In genomic region chr4:156026013-156026412, GRCm38 (mm10) we compare ENCODE assay signal across 9 mouse cellular contexts. TPM values are rescaled to one million over a fixed set of nuclear protein-coding genes. Genes with fewer than 3 reads are reported as not detected.
A peak's percentile ranks its signal among the peaks of the same experiment; 100 is the strongest.
DNase-seq lines count a peak whose midpoint lies in the region; ATAC-seq and TF ChIP-seq lines count a peak whose summit lies in the region.
"Had no signal": no experiment of that assay in that cellular context is flagged by ENCODE, and none has a peak within 500 bp of the region (broad histone marks: within the 10 kb centered on the region; RNA-seq: fewer than 3 reads in every experiment).

TSS of gene Tnfrsf18 (plus strand) at chr4:156026164.

- no peak for TF ChIP-seq POLR2A in limb, embryonic 14.5 days (IDR thresholded peaks at IDR 0.05; ENCODE audit: borderline replicate concordance, extremely low read depth, insufficient read depth, insufficient read length)
- TF ChIP-seq POLR2A in small intestine, adult 2 months (IDR thresholded peaks at IDR 0.05; ENCODE audit: low read depth, low read length), result no peak

- peak; percentile 40 for DNase-seq in kidney, adult 18-20 months
- no peak for DNase-seq in kidney, adult 8-10 months
- DNase-seq in heart, postnatal 10 days, result peak; percentile 61 to 68
- peak; percentile 15 for DNase-seq in limb, embryonic 14.5 days (ENCODE audit: low spot score)
- DNase-seq in embryo, embryonic 10 days (ENCODE audit: low spot score), result no peak

- no peak within 1 kb of the TSS for H3K27ac ChIP-seq in limb, embryonic 14.5 days (replicated peaks; ENCODE audit: low read depth, low read length)
- H3K27ac ChIP-seq in small intestine, adult 2 months (ENCODE audit: insufficient read depth, low read depth, low read length), result peak within 1 kb of the TSS; percentile 9
- no peak within 1 kb of the TSS for H3K27ac ChIP-seq in forebrain, embryonic 16.5 days (ENCODE audit: low read length)
- H3K27ac ChIP-seq: hindbrain, embryonic 15.5 days had no signal

- peaks cover 13% of the 10 kb centered on the region for H3K4me1 ChIP-seq in limb, embryonic 14.5 days (ENCODE audit: control insufficient read depth, insufficient read depth, low read length)
- peaks cover 9% of the 10 kb centered on the region; the same call in 1 of the 2 replicates for H3K4me1 ChIP-seq in small intestine, adult 2 months (ENCODE audit: control insufficient read depth, insufficient read depth, insufficient read length, low read length)
- H3K4me1 ChIP-seq in forebrain, embryonic 16.5 days (replicated peaks; ENCODE audit: control insufficient read depth, insufficient read depth, low read length), result peaks cover 8% of the 10 kb centered on the region

- H3K9ac ChIP-seq in limb, embryonic 14.5 days (ENCODE audit: low read depth, low read length, severe bottlenecking), result no peak within 1 kb of the TSS; the same call in 1 of the 2 replicates
- H3K9ac ChIP-seq in forebrain, embryonic 16.5 days (replicated peaks; ENCODE audit: low read depth, low read length), result no peak within 1 kb of the TSS
- H3K9ac ChIP-seq: hindbrain, embryonic 15.5 days had no signal

- no peaks in the 10 kb centered on the region for H3K9me3 ChIP-seq in limb, embryonic 14.5 days (ENCODE audit: control insufficient read depth, low read length)
- H3K9me3 ChIP-seq in forebrain, embryonic 16.5 days (ENCODE audit: control insufficient read depth, low read length), result no peaks in the 10 kb centered on the region
- H3K9me3 ChIP-seq: hindbrain, embryonic 15.5 days had no signal

- no peak for ATAC-seq in activated CD4-positive, CD25-positive, alpha-beta regulatory T cell, adult 4 months
- no peak for ATAC-seq in limb, embryonic 14.5 days (ENCODE audit: low FRiP score, low read depth)
- ATAC-seq in forebrain, embryonic 16.5 days, result no peak

- no peaks in the 10 kb centered on the region for H3K27me3 ChIP-seq in limb, embryonic 14.5 days (ENCODE audit: control insufficient read depth, insufficient read depth, low read length)
- no peaks in the 10 kb centered on the region for H3K27me3 ChIP-seq in small intestine, adult 2 months (ENCODE audit: control insufficient read depth, insufficient read depth, low read length)
- H3K27me3 ChIP-seq in forebrain, embryonic 16.5 days (replicated peaks; ENCODE audit: control insufficient read depth, insufficient read depth, low read length), result no peaks in the 10 kb centered on the region
- H3K27me3 ChIP-seq: hindbrain, embryonic 15.5 days had no signal

- intact Hi-C loops in heart, postnatal 10 days (cut with DNase I), result no loop called here

- H3K36me3 ChIP-seq in limb, embryonic 14.5 days (ENCODE audit: control insufficient read depth, insufficient read depth, low read length), result peaks cover 13% of the 10 kb centered on the region
- H3K36me3 ChIP-seq in small intestine, adult 2 months (ENCODE audit: control insufficient read depth, insufficient read depth, low read length), result peaks cover 4% of the 10 kb centered on the region; the same call in 1 of the 2 replicates
- H3K36me3 ChIP-seq in forebrain, embryonic 16.5 days (ENCODE audit: control insufficient read depth, insufficient read depth), result no peaks in the 10 kb centered on the region

- peak; percentile 36; the same call in 1 of the 2 replicates for TF ChIP-seq CTCF in small intestine, adult 2 months (IDR thresholded peaks at IDR 0.05; ENCODE audit: extremely low read depth, insufficient read length, insufficient replicate concordance, low read depth, low read length)

- WGBS in limb, embryonic 14.5 days, result 55% methylated on average over 4 of the region's 4 CpGs
- WGBS in small intestine, adult 2 months, result 8% methylated on average over 4 of the region's 4 CpGs
- WGBS in forebrain, embryonic 16.5 days, result 62% methylated on average over 4 of the region's 4 CpGs

- H3K4me2 ChIP-seq in limb, embryonic 14.5 days (replicated peaks; ENCODE audit: low read depth, low read length, severe bottlenecking), result no peak within 1 kb of the TSS
- H3K4me2 ChIP-seq in forebrain, embryonic 16.5 days (ENCODE audit: low read length), result no peak within 1 kb of the TSS
- H3K4me2 ChIP-seq: hindbrain, embryonic 15.5 days had no signal

- no peak within 1 kb of the TSS for H3K4me3 ChIP-seq in limb, embryonic 14.5 days (replicated peaks; ENCODE audit: low read length)
- H3K4me3 ChIP-seq in small intestine, adult 2 months (ENCODE audit: low read depth, low read length), result peak within 1 kb of the TSS; percentile 42
- H3K4me3 ChIP-seq in forebrain, embryonic 16.5 days (replicated peaks; ENCODE audit: low read length), result no peak within 1 kb of the TSS
- H3K4me3 ChIP-seq: hindbrain, embryonic 15.5 days had no signal

RNA-seq across cellular contexts. Expression of gene Tnfrsf18, which starts in this region (rescaled TPM):
- polyA plus RNA-seq in activated CD4-positive, CD25-positive, alpha-beta regulatory T cell, adult 4 months (2017; shearing (Covaris generic)), result 100 to 1,000 TPM; 770 to 845 TPM
- total RNA-seq in heart, postnatal 10 days (2021), result under 1 TPM in 1 of 2 experiments, not detected in 1; 0.29 TPM
- 1.9 TPM in 2 replicates for polyA plus RNA-seq in limb, embryonic 14.5 days (2012; rRNA removed)
- polyA plus RNA-seq in limb, embryonic 14.5 days (2014; fragmentation: Nextera tagmentation; extraction: Ambion mirVana), result 3.7 and 4.7 TPM in 2 replicates
- polyA plus RNA-seq in small intestine, adult 2 months (2012; rRNA removed), result 3.9 and 6.1 TPM in 2 replicates
- polyA plus RNA-seq in forebrain, embryonic 16.5 days (2015; fragmentation: Nextera tagmentation; extraction: Ambion mirVana), result 0.60 and 1.5 TPM in 2 replicates

Comparison
In these comparisons a context has a peak if more than half of its experiments do, and no peak if none do; other contexts are left out.
1. RNA of gene Tnfrsf18 (polyA plus RNA-seq): 770 to 845 TPM in activated CD4-positive, CD25-positive, alpha-beta regulatory T cell, adult 4 months; 3.9 to 6.1 TPM in small intestine, adult 2 months, 1.9 to 4.7 TPM in limb, embryonic 14.5 days and 0.60 to 1.5 TPM in forebrain, embryonic 16.5 days; every median in the first group is over 100 times any median in the second.
2. DNase-seq: peak in kidney, adult 18-20 months (single experiment) and limb, embryonic 14.5 days (single experiment); none in kidney, adult 8-10 months (0 of 2) and embryo, embryonic 10 days (single experiment).
3. Peak in DNase-seq in heart, postnatal 10 days; RNA of the gene not detected or under 1 TPM.